Mouse (Mus musculus) embryonic fibroblast, embryonic 13.5 days (primary cell): ENCODE results near the gene Bbx.

Experiments used
- CTCF ChIP-seq: IDR thresholded peaks from 2 replicates; pipeline ENCODE4 v1.5.1; 2011; ENCODE audit warnings: mild to moderate bottlenecking, control low read depth, low read length, moderate library complexity, borderline replicate concordance; ENCODE audit not compliant: insufficient read depth
- POLR2A ChIP-seq: IDR thresholded peaks from 2 replicates; pipeline ENCODE4 v1.6.1; 2011; ENCODE audit warnings: low read depth, mild to moderate bottlenecking, control low read depth, low read length, moderate library complexity

GRCm38 (mm10) chr16:50366556-50366955 is 65.6 kb downstream of the Bbx start:
- no peak for TF ChIP-seq POLR2A
- no peak for TF ChIP-seq CTCF
